ENCODE assay signal across 9 mouse cellular contexts in genomic region chr5:131733324-131733660, GRCm38 (mm10).
A peak's percentile ranks its signal among the peaks of the same experiment; 100 is the strongest.
DNase-seq lines count a peak whose midpoint lies in the region; ATAC-seq and TF ChIP-seq lines count a peak whose summit lies in the region.
"Had no signal": no experiment of that assay in that cellular context is flagged by ENCODE, and none has a peak within 500 bp of the region (broad histone marks: within the 10 kb centered on the region; RNA-seq: fewer than 3 reads in every experiment).

No protein-coding gene starts in this region.

- H3K27me3 ChIP-seq in lung, embryonic 14.5 days (ENCODE audit: insufficient read depth, low read length), result no peaks in the 10 kb centered on the region
- H3K27me3 ChIP-seq in small intestine, adult 2 months (ENCODE audit: control insufficient read depth, insufficient read depth, low read length), result no peaks in the 10 kb centered on the region

- TF ChIP-seq CTCF in lung, embryonic 14.5 days (IDR thresholded peaks at IDR 0.05; ENCODE audit: low read depth), result no peak
- TF ChIP-seq CTCF in small intestine, adult 2 months (IDR thresholded peaks at IDR 0.05; ENCODE audit: extremely low read depth, insufficient read length, insufficient replicate concordance, low read depth, low read length), result no peak

- no peak overlapping the region for H3K27ac ChIP-seq in lung, embryonic 14.5 days (ENCODE audit: low read depth)
- H3K27ac ChIP-seq in small intestine, adult 2 months (ENCODE audit: insufficient read depth, low read depth, low read length), result peak overlapping the region; percentile 85

- peak; percentile 74; the same call in 1 of the 2 replicates for ATAC-seq in lung, embryonic 14.5 days (ENCODE audit: insufficient read depth)

- no peak overlapping the region for H3K4me3 ChIP-seq in lung, embryonic 14.5 days (ENCODE audit: low read depth, low read length)
- no peak overlapping the region for H3K4me3 ChIP-seq in small intestine, adult 2 months (ENCODE audit: low read depth, low read length)
- H3K4me3 ChIP-seq: megakaryocyte, embryonic 14.5 days had no signal

- H3K9me3 ChIP-seq in lung, embryonic 14.5 days (ENCODE audit: low read depth, low read length), result no peaks in the 10 kb centered on the region

- H3K36me3 ChIP-seq in lung, embryonic 14.5 days (ENCODE audit: insufficient read depth), result no peaks in the 10 kb centered on the region
- no peaks in the 10 kb centered on the region for H3K36me3 ChIP-seq in small intestine, adult 2 months (ENCODE audit: control insufficient read depth, insufficient read depth, low read length)

- no peak overlapping the region for H3K4me2 ChIP-seq in lung, embryonic 14.5 days

- 9% methylated on average over 5 of the region's 5 CpGs for WGBS in lung, embryonic 14.5 days
- WGBS in small intestine, adult 2 months, result 7% methylated on average over 5 of the region's 5 CpGs

- H3K4me1 ChIP-seq in lung, embryonic 14.5 days (ENCODE audit: insufficient read depth), result no peaks in the 10 kb centered on the region
- peaks cover 13% of the 10 kb centered on the region; the same call in 1 of the 2 replicates for H3K4me1 ChIP-seq in small intestine, adult 2 months (ENCODE audit: control insufficient read depth, insufficient read depth, insufficient read length, low read length)

- peak; percentile 56 for DNase-seq in lung, embryonic 14.5 days
- DNase-seq in lung, postnatal 14 days, result no peak
- DNase-seq in embryo, embryonic 9.5 days (ENCODE audit: extremely low spot score), result peak; percentile 62
- peak; percentile 80 for DNase-seq in kidney, postnatal 14 days
- no peak for DNase-seq in frontal cortex, postnatal 36 days (ENCODE audit: low spot score in 2 of 2)
- DNase-seq in adipocyte (ENCODE audit: low spot score), result no peak
- no peak for DNase-seq in yolk sac, embryonic 10.5 days (ENCODE audit: low spot score)

- no peak for TF ChIP-seq POLR2A in small intestine, adult 2 months (IDR thresholded peaks at IDR 0.05; ENCODE audit: low read depth, low read length)

- H3K9ac ChIP-seq in lung, embryonic 14.5 days, result no peak overlapping the region

Comparison
In these comparisons a context has a peak if more than half of its experiments do, and no peak if none do; other contexts are left out.
1. DNase-seq: peak in lung, embryonic 14.5 days (single experiment), embryo, embryonic 9.5 days (single experiment) and kidney, postnatal 14 days (single experiment); none in lung, postnatal 14 days (single experiment), frontal cortex, postnatal 36 days (0 of 2), adipocyte (single experiment) and yolk sac, embryonic 10.5 days (single experiment).